Mouse (Mus musculus): Measurements from ENCODE around the gene Dab1. TPM values are rescaled to one million over a fixed set of nuclear protein-coding genes. Genes with fewer than 3 reads are reported as not detected.

Dab1 gene
- polyA plus RNA-seq, 1 experiment from 2014 or later = 195 TPM

DNA sequence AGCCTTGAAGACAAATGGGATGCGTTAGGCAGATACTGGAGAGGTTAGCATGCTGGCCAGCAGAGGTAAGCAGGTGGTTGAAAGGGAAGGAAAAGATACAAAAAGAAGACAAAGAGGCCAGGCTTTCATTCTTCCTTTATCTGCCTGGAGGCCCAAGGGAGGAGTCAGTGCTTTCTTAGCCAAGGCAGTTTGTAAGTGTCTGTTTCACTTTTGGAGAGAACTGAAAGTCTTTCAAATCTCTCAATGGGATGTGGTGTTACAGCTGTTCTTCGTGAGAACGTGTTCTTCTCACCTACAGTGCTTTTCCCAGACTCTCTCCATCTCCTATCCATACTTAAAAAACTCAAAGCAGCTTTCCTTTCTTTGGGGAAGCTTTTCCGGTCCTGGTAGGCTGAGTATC, 94.8 kb downstream of the Dab1 start:
- Histone ChIP-seq H3K4me3 (replicated peaks; ENCODE audit: low read length) (no peak overlapping the region), H3K9ac (replicated peaks; ENCODE audit: low read depth, low read length) (no peak overlapping the region), H3K4me1 (replicated peaks; ENCODE audit: control insufficient read depth, insufficient read depth, low read length) (0 out of 2 replicates have a peak, but pooled peaks cover 2% of the 10 kb centered on the region), H3K9me3 (ENCODE audit: control insufficient read depth, low read length) (no peaks in the 10 kb centered on the region), H3K27ac (ENCODE audit: low read length) (no peak overlapping the region), H3K4me2 (ENCODE audit: low read length) (no peak overlapping the region), H3K36me3 (ENCODE audit: control insufficient read depth, insufficient read depth) (no peaks in the 10 kb centered on the region), H3K27me3 (replicated peaks; ENCODE audit: control insufficient read depth, insufficient read depth, low read length) (no peaks in the 10 kb centered on the region; the same call in 1 of the 2 replicates)
- ATAC-seq = no peak
- 77% methylated on average over 4 of the region's 4 CpGs for WGBS

DNA sequence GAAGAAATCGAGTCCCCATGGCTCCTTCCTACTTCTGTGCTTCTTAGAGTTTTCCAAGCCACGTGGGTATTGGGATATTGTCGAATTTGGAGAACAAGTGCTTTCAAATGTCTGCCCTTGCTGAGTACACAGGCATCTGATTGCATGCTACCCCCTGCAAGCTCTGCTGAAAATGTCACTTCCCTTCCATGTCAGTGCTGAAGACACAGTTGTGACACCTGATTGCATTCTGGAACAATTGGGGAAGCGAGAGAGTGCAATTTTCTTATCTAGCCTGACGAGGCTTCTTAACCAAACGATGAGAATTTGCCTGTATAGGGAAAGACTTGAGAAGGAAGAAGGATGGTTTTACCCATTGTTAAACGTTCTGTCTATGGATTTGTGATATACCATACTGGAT, 95.8 kb downstream of the Dab1 start:
- H3K27ac ChIP-seq (ENCODE audit: low read length) = no peak overlapping the region
- H3K27me3 ChIP-seq (replicated peaks; ENCODE audit: control insufficient read depth, insufficient read depth, low read length) = no peaks in the 10 kb centered on the region; the same call in 1 of the 2 replicates
- no peak overlapping the region for H3K4me2 ChIP-seq (ENCODE audit: low read length)
- no peaks in the 10 kb centered on the region for H3K9me3 ChIP-seq (ENCODE audit: control insufficient read depth, low read length)
- 0 out of 2 replicates have a peak, but pooled peaks cover 2% of the 10 kb centered on the region for H3K4me1 ChIP-seq (replicated peaks; ENCODE audit: control insufficient read depth, insufficient read depth, low read length)
- no peak overlapping the region for H3K9ac ChIP-seq (replicated peaks; ENCODE audit: low read depth, low read length)
- no peak overlapping the region for H3K4me3 ChIP-seq (replicated peaks; ENCODE audit: low read length)
- WGBS = 79% methylated on average over 7 of the region's 7 CpGs
- H3K36me3 ChIP-seq (ENCODE audit: control insufficient read depth, insufficient read depth) = no peaks in the 10 kb centered on the region
- no peak for ATAC-seq

DNA sequence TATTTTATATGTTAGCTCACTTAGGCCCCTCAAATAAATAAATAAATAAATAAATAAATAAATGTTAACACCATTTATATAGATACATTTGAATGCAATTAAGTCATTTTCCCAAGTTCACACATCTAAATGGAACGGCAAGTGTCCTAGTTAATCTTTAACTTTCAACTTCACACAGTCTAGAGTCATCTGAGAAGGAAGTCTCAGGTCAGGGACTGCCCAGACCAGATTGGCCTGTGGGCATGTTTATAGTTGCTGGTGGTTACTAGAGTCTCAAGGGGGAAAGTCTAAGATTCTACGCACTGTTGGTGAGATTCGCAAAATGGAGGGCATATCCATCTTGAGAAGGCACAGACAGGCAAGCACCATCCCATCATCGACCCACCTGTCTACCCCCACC, 96.4 kb downstream of the Dab1 start:
- no peak for ATAC-seq
- Histone ChIP-seq H3K36me3 (ENCODE audit: control insufficient read depth, insufficient read depth) (no peaks in the 10 kb centered on the region), H3K4me2 (ENCODE audit: low read length) (no peak overlapping the region), H3K27ac (ENCODE audit: low read length) (no peak overlapping the region), H3K9me3 (ENCODE audit: control insufficient read depth, low read length) (no peaks in the 10 kb centered on the region), H3K9ac (replicated peaks; ENCODE audit: low read depth, low read length) (no peak overlapping the region), H3K4me3 (replicated peaks; ENCODE audit: low read length) (no peak overlapping the region), H3K27me3 (replicated peaks; ENCODE audit: control insufficient read depth, insufficient read depth, low read length) (no peaks in the 10 kb centered on the region; the same call in 1 of the 2 replicates), H3K4me1 (replicated peaks; ENCODE audit: control insufficient read depth, insufficient read depth, low read length) (0 out of 2 replicates have a peak, but pooled peaks cover 2% of the 10 kb centered on the region)
- 94% methylated on average over 4 of the region's 4 CpGs for WGBS

DNA sequence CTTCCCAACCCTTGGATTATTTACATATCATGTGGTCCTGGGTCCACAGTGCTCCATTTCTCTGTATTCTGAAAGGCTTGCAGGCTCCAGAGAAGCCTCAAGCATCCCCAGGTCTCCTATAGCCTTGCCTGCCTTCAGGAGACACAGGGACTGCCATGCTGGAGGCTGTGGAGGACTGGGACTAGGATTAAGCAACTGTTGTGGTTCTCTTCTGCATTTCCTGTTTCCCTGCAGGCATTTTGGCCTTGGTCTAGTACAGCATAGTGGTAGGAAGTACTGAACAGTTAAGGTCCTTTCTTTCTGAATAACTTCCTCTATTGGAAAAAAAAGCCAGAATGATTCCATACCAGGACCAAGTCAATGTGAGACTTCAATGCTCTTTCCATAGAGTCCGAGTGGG, 103.6 kb downstream of the Dab1 start:
- 91% methylated on average over 1 of the region's 1 CpGs for WGBS

DNA sequence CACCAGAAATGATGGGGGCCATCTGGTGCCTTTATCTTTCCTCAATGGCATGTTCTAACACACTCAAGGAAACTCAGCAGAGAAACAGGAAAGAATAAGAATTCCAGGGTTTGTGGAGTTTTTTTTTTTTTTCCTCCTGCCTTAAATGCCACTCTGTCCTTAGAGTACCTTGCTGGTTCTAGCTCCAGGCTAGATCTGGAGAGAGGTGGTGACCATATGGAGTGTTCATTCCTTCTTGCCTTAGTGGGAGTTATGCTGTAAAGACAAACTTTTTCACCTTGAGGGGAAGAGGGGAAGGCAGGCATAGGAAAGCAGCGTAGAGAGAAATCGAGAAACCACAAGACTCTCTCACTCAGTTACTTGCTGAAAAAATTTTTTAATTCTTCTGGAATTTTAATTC, 107.3 kb downstream of the Dab1 start:
- Histone ChIP-seq H3K4me1 (replicated peaks; ENCODE audit: control insufficient read depth, insufficient read depth, low read length) (no peaks in the 10 kb centered on the region), H3K27me3 (replicated peaks; ENCODE audit: control insufficient read depth, insufficient read depth, low read length) (no peaks in the 10 kb centered on the region), H3K9me3 (ENCODE audit: control insufficient read depth, low read length) (no peaks in the 10 kb centered on the region), H3K4me2 (ENCODE audit: low read length) (no peak overlapping the region), H3K36me3 (ENCODE audit: control insufficient read depth, insufficient read depth) (no peaks in the 10 kb centered on the region), H3K9ac (replicated peaks; ENCODE audit: low read depth, low read length) (no peak overlapping the region), H3K4me3 (replicated peaks; ENCODE audit: low read length) (no peak overlapping the region), H3K27ac (ENCODE audit: low read length) (no peak overlapping the region)
- no peak for ATAC-seq
- 93% methylated on average over 2 of the region's 2 CpGs for WGBS

More for the DNA sequence above, 103.6 kb downstream of the Dab1 start:
- Histone ChIP-seq H3K4me3 (replicated peaks; ENCODE audit: low read length) (no peak overlapping the region), H3K4me2 (ENCODE audit: low read length) (no peak overlapping the region), H3K9me3 (ENCODE audit: control insufficient read depth, low read length) (no peaks in the 10 kb centered on the region), H3K27ac (ENCODE audit: low read length) (no peak overlapping the region), H3K27me3 (replicated peaks; ENCODE audit: control insufficient read depth, insufficient read depth, low read length) (no peaks in the 10 kb centered on the region), H3K4me1 (replicated peaks; ENCODE audit: control insufficient read depth, insufficient read depth, low read length) (no peaks in the 10 kb centered on the region), H3K36me3 (ENCODE audit: control insufficient read depth, insufficient read depth) (no peaks in the 10 kb centered on the region), H3K9ac (replicated peaks; ENCODE audit: low read depth, low read length) (no peak overlapping the region)
- no peak for ATAC-seq

DNA sequence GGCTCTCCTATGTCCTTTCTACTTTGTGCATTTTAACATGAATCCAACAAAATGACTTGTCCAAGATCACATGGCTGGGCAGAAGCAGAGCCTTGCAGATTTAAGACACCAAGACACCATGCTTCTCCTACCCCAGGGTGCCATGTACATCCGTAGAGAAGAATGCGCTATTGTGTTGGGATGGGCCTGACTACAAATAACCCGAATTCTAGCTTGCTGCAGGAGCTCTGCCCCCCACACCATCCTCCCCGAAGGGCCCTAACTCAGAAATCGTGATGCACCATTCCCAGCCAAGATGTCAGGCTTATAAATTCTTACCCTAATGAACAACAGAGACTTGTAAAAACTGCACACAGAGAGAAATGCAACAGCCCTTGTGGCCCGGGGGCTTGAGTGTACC, 118.0 kb downstream of the Dab1 start:
- H3K9me3 ChIP-seq (ENCODE audit: control insufficient read depth, low read length) = no peaks in the 10 kb centered on the region
- H3K36me3 ChIP-seq (ENCODE audit: control insufficient read depth, insufficient read depth) = no peaks in the 10 kb centered on the region
- H3K4me1 ChIP-seq (replicated peaks; ENCODE audit: control insufficient read depth, insufficient read depth, low read length) = no peaks in the 10 kb centered on the region
- H3K9ac ChIP-seq (replicated peaks; ENCODE audit: low read depth, low read length) = no peak overlapping the region
- WGBS = 70% methylated on average over 6 of the region's 6 CpGs
- H3K4me3 ChIP-seq (replicated peaks; ENCODE audit: low read length) = no peak overlapping the region
- no peaks in the 10 kb centered on the region for H3K27me3 ChIP-seq (replicated peaks; ENCODE audit: control insufficient read depth, insufficient read depth, low read length)
- no peak overlapping the region for H3K4me2 ChIP-seq (ENCODE audit: low read length)
- no peak for ATAC-seq
- H3K27ac ChIP-seq (ENCODE audit: low read length) = no peak overlapping the region

DNA sequence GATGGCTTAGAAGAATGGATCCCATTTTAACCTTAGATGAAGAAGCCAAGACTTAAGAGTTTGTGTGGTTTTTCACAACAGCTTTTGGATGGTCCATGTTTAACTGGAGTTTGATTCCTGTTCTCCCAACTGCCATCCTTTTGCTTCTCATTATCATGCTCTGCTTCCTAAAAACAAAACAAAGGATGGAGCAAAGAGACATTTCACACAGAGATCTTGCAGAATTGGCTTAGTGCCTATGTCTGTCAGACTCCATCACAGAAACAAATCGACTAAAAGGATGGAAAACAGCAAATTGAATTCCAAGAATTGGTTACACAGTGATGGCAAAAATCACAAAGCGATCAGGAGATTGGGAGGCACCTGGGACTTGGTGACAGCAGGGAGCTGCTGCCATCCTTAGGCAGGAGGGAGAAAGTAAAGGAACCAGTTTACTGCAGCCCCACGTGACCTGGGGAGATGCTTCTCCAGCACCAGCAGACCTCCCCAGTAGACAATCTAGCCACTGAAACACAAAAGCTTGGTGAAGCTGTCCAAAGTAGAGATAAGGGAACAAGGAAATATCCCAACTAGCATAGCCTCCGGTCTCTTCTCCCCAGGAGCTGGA, 132.2 kb downstream of the Dab1 start:
- WGBS = 28% methylated on average over 4 of the region's 4 CpGs
- no peak overlapping the region for H3K4me3 ChIP-seq (replicated peaks; ENCODE audit: low read length)
- H3K27me3 ChIP-seq (replicated peaks; ENCODE audit: control insufficient read depth, insufficient read depth, low read length) = 0 out of 2 replicates have a peak, but pooled peaks cover 3% of the 10 kb centered on the region
- no peak for ATAC-seq
- H3K4me1 ChIP-seq (replicated peaks; ENCODE audit: control insufficient read depth, insufficient read depth, low read length) = peaks cover 9% of the 10 kb centered on the region
- no peak overlapping the region for H3K9ac ChIP-seq (replicated peaks; ENCODE audit: low read depth, low read length)
- no peaks in the 10 kb centered on the region for H3K9me3 ChIP-seq (ENCODE audit: control insufficient read depth, low read length)
- H3K36me3 ChIP-seq (ENCODE audit: control insufficient read depth, insufficient read depth) = no peaks in the 10 kb centered on the region
- H3K4me2 ChIP-seq (ENCODE audit: low read length) = no peak overlapping the region
- H3K27ac ChIP-seq (ENCODE audit: low read length) = no peak overlapping the region

DNA sequence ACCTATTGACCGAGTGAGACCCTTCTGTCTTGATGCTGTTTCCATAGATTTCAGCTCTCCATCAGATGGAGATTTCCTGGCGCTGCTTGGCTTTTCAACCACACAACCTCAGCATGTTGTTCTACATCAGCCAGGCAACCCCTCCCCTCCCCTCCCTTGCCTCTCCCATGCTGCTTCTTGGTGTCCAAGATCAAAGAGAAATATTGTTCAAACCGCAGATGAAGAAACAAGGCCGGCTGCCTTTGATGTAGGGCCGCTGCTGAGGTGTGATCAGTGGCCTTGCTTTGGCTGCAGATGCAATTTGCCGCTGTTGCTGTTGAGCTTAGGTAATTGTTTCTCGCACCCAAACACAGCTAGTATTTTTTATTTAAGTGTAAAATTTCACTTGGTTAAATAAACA, 135.4 kb downstream of the Dab1 start:
- H3K4me1 ChIP-seq (replicated peaks; ENCODE audit: control insufficient read depth, insufficient read depth, low read length) = peaks cover 11% of the 10 kb centered on the region
- no peak overlapping the region for H3K4me3 ChIP-seq (replicated peaks; ENCODE audit: low read length)
- no peak overlapping the region for H3K27ac ChIP-seq (ENCODE audit: low read length)
- no peaks in the 10 kb centered on the region for H3K36me3 ChIP-seq (ENCODE audit: control insufficient read depth, insufficient read depth)
- 0 out of 2 replicates have a peak, but pooled peaks cover 3% of the 10 kb centered on the region for H3K27me3 ChIP-seq (replicated peaks; ENCODE audit: control insufficient read depth, insufficient read depth, low read length)
- H3K4me2 ChIP-seq (ENCODE audit: low read length) = no peak overlapping the region
- H3K9me3 ChIP-seq (ENCODE audit: control insufficient read depth, low read length) = no peaks in the 10 kb centered on the region
- ATAC-seq = no peak
- WGBS = 62% methylated on average over 7 of the region's 7 CpGs
- no peak overlapping the region for H3K9ac ChIP-seq (replicated peaks; ENCODE audit: low read depth, low read length)

DNA sequence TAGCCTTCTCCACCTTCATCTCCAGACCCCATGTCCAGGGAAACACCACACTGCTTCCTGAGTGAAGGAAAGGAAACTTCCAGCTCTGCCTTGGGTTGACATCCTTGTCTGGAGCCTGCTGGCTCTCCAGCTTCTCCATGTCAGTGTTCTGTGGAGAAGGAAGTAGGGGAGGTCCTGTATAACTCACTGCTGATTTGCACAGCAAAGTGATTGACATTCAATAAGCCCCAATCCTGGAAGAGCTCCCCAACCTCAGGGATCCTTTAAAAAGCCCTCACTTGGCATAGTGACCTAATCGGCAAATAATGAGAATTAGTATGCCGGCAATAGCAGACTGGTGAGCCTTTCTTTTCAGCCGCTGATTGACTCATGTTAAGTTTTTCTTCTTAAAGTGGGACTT, 138.1 kb downstream of the Dab1 start:
- Histone ChIP-seq H3K9ac (replicated peaks; ENCODE audit: low read depth, low read length) (no peak overlapping the region), H3K27me3 (replicated peaks; ENCODE audit: control insufficient read depth, insufficient read depth, low read length) (0 out of 2 replicates have a peak, but pooled peaks cover 3% of the 10 kb centered on the region), H3K9me3 (ENCODE audit: control insufficient read depth, low read length) (no peaks in the 10 kb centered on the region), H3K4me1 (replicated peaks; ENCODE audit: control insufficient read depth, insufficient read depth, low read length) (0 out of 2 replicates have a peak, but pooled peaks cover 2% of the 10 kb centered on the region), H3K4me3 (replicated peaks; ENCODE audit: low read length) (no peak overlapping the region), H3K36me3 (ENCODE audit: control insufficient read depth, insufficient read depth) (no peaks in the 10 kb centered on the region), H3K27ac (ENCODE audit: low read length) (no peak overlapping the region), H3K4me2 (ENCODE audit: low read length) (no peak overlapping the region)
- WGBS = 3% methylated on average over 3 of the region's 3 CpGs
- peak; percentile 72 for ATAC-seq

DNA sequence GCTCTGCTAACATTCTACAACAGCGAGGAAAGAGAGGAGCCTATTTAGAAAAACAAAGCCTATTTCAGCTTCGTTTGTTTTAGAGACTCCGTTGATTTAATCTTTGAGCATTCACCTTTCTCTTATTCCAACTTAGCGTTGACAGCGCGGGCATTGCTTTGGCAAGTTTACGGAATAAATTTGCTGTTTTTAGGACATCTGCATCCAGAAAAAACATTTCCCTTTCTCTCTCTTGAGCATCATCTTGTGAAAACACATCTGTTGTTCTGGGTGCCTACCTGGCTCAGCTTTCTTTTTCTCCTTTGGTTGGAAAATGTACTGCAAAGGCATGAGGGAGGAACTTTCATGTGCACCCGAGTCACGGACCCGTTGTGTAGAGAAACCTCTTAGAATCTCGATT, 143.3 kb downstream of the Dab1 start:
- Histone ChIP-seq H3K36me3 (ENCODE audit: control insufficient read depth, insufficient read depth) (no peaks in the 10 kb centered on the region), H3K27ac (ENCODE audit: low read length) (no peak overlapping the region), H3K4me2 (ENCODE audit: low read length) (no peak overlapping the region), H3K9me3 (ENCODE audit: control insufficient read depth, low read length) (no peaks in the 10 kb centered on the region), H3K9ac (replicated peaks; ENCODE audit: low read depth, low read length) (no peak overlapping the region), H3K4me1 (replicated peaks; ENCODE audit: control insufficient read depth, insufficient read depth, low read length) (no peaks in the 10 kb centered on the region), H3K4me3 (replicated peaks; ENCODE audit: low read length) (no peak overlapping the region), H3K27me3 (replicated peaks; ENCODE audit: control insufficient read depth, insufficient read depth, low read length) (no peaks in the 10 kb centered on the region)
- no peak for ATAC-seq
- WGBS = 77% methylated on average over 11 of the region's 11 CpGs

Data from forebrain, embryonic 16.5 days (tissue).